Comparison of ENCODE assay signal across 8 mouse cellular contexts in genomic region chr14:22905741-22906667, GRCm38 (mm10).
DNase-seq lines count a peak whose midpoint lies in the region; ATAC-seq lines count a peak whose summit lies in the region.

No protein-coding gene starts in this region.

- 77% methylated on average over 7 of the region's 7 CpGs for WGBS in midbrain, embryonic 15.5 days
- WGBS in midbrain, embryonic 13.5 days: 84% methylated on average over 7 of the region's 7 CpGs

- H3K27me3 ChIP-seq in midbrain, embryonic 15.5 days (replicated peaks): no peaks in the 10 kb centered on the region
- H3K27me3 ChIP-seq in midbrain, embryonic 13.5 days: 0 out of 2 replicates have a peak, but pooled peaks cover 2% of the 10 kb centered on the region

- peaks cover 7% of the 10 kb centered on the region for H3K4me1 ChIP-seq in midbrain, embryonic 15.5 days
- H3K4me1 ChIP-seq in midbrain, embryonic 13.5 days (replicated peaks): peaks cover 15% of the 10 kb centered on the region

- ATAC-seq in midbrain, embryonic 15.5 days (replicated peaks): no peak
- ATAC-seq in midbrain, embryonic 13.5 days: no peak
- no peak for ATAC-seq in erythroblast, adult 5-6 weeks (replicated peaks; ENCODE audit: low FRiP score, poor library complexity, severe bottlenecking)
- ATAC-seq in megakaryocyte progenitor cell, adult 5-6 weeks (replicated peaks; ENCODE audit: poor library complexity): no peak
- no peak for ATAC-seq in activated CD4-positive, CD25-positive, alpha-beta regulatory T cell, adult 4 months

- no peaks in the 10 kb centered on the region for H3K9me3 ChIP-seq in midbrain, embryonic 15.5 days
- no peaks in the 10 kb centered on the region for H3K9me3 ChIP-seq in midbrain, embryonic 13.5 days

- no peak overlapping the region for H3K4me3 ChIP-seq in midbrain, embryonic 15.5 days
- H3K4me3 ChIP-seq in midbrain, embryonic 13.5 days (replicated peaks): no peak overlapping the region

- H3K27ac ChIP-seq in midbrain, embryonic 15.5 days: 0 out of 2 replicates have a peak overlapping the region, but pooled peaks have one; percentile 1
- no peak overlapping the region for H3K27ac ChIP-seq in midbrain, embryonic 13.5 days

- H3K4me2 ChIP-seq in midbrain, embryonic 15.5 days: no peak overlapping the region
- H3K4me2 ChIP-seq in midbrain, embryonic 13.5 days (replicated peaks): no peak overlapping the region

- peak; percentile 52 for DNase-seq in adrenal gland, postnatal 14 days
- no peak for DNase-seq in adrenal gland, adult 8-10 months
- DNase-seq in lung, adult 18-20 months: peak; percentile 9 to 41

- no peaks in the 10 kb centered on the region for H3K36me3 ChIP-seq in midbrain, embryonic 15.5 days (replicated peaks)
- H3K36me3 ChIP-seq in midbrain, embryonic 13.5 days: no peaks in the 10 kb centered on the region

- H3K9ac ChIP-seq in midbrain, embryonic 15.5 days: no peak overlapping the region
- no peak overlapping the region for H3K9ac ChIP-seq in midbrain, embryonic 13.5 days (replicated peaks)
